Mouse (Mus musculus) kidney, adult 2 months (tissue): ENCODE results near the gene Gm21970.

ENCODE experiments used
- CTCF ChIP-seq: fragments of 200-500 bp; conservative IDR thresholded peaks from 2 replicates; pipeline ENCODE4 v1.5.1; 2011; ENCODE audit warnings: low read depth, mild to moderate bottlenecking, control low read depth, low read length, moderate library complexity, mixed read lengths; ENCODE audit not compliant: insufficient read depth, insufficient read length
- POLR2A ChIP-seq: fragments of 200-500 bp; IDR thresholded peaks from one replicate; pipeline ENCODE4 v1.6.1; 2011; ENCODE audit warnings: low read depth, low read length, control low read depth

GRCm38 (mm10) chr16:91373473-91374252 is 17.9 kb upstream of the Gm21970 start:
- TF ChIP-seq CTCF (no peak), POLR2A (no peak)
